Mouse (Mus musculus) small intestine, adult 2 months (tissue): ENCODE data around the gene Samd10. TPM values are rescaled to one million over a fixed set of nuclear protein-coding genes. Genes with fewer than 3 reads are reported as not detected.

ENCODE experiments used
- H3K27ac ChIP-seq: fragments of 200-500 bp; 2 replicates; pipeline ENCODE4 v1.5.1; 2012; ENCODE audit warnings: low read depth, low read length, control low read depth, inconsistent platforms; ENCODE audit not compliant: insufficient read depth
- H3K27me3 ChIP-seq: fragments of 200-500 bp; 2 replicates; pipeline ENCODE4 v1.6.1; 2012; ENCODE audit warnings: mild to moderate bottlenecking, moderate library complexity, low read length, inconsistent platforms; ENCODE audit not compliant: control insufficient read depth, insufficient read depth
- H3K36me3 ChIP-seq: fragments of 200-500 bp; 2 replicates; pipeline ENCODE4 v1.6.1; 2012; ENCODE audit warnings: mild to moderate bottlenecking, low read length, control low read depth, inconsistent platforms; ENCODE audit not compliant: control insufficient read depth, insufficient read depth
- H3K4me1 ChIP-seq: fragments of 200-500 bp; 2 replicates; pipeline ENCODE4 v1.6.1; 2012; ENCODE audit warnings: low read length, inconsistent platforms, mixed read lengths; ENCODE audit not compliant: control insufficient read depth, insufficient read depth, insufficient read length
- H3K4me3 ChIP-seq: fragments of 200-500 bp; 2 replicates; pipeline ENCODE4 v1.5.1; 2012; ENCODE audit warnings: low read depth, mild to moderate bottlenecking, control low read depth, inconsistent platforms, low read length, moderate library complexity
- CTCF ChIP-seq: fragments of 200-500 bp; IDR thresholded peaks from 2 replicates; pipeline ENCODE4 v1.5.1; 2012; ENCODE audit warnings: low read depth, mild to moderate bottlenecking, control low read depth, inconsistent platforms, low read length, moderate library complexity, mixed read lengths; ENCODE audit not compliant: insufficient replicate concordance, insufficient read length; ENCODE audit errors: extremely low read depth
- POLR2A ChIP-seq: fragments of 200-500 bp; IDR thresholded peaks from 2 replicates; pipeline ENCODE4 v1.6.1; 2012; ENCODE audit warnings: low read depth, mild to moderate bottlenecking, control low read depth, inconsistent platforms, low read length, moderate library complexity
- WGBS: fragments of 180-500 bp; shearing (Covaris S2); methylation state at CpG from one replicate; pipeline ENCODE4 v1.1.7; 2018; 5-methylcytosine and 5-hydroxymethylcytosine counted together
- polyA plus RNA-seq: library from polyadenylated mRNA; depleted of rRNA; stranded (reverse); fragments of >200 nt; gene quantifications from 2 replicates; pipeline ENCODE4 v1.2.3, GENCODE M21; 2012

Samd10 gene
- polyA plus RNA-seq, 1 experiment, result 26.0 TPM

DNA sequence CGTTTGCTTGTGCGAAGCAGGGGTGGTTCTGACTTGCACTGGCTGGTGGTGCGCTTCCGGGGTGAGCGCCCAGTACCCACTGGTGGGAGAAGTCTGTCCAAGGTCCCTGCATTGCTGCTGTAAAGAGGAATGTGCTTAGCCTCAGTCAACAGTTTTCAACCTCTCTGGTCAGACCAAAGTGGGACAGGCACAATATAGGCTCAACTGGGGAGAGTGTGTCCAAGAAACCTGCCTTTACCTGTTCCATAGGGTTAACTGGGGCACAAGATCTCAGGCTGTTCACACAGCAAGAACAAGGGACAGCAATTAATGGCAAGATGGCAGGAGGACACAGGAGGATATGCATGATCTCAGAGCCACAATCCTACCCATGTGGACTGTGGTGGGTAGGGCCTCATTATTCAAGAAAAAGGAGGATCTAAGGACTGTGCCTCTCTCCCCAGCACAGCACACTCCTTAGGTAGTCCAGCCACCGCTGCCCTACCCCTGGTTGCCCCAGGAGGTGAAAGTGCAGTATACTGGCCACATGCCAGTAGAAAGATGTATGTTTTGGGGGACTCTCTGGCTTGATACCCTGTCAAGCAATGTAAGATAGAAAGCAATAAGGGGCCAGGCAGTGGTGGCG lies 24.0 kb downstream of the Samd10 start:
- Histone ChIP-seq H3K27ac (no peak overlapping the region), H3K4me3 (no peak overlapping the region), H3K27me3 (no peaks in the 10 kb centered on the region), H3K36me3 (peaks cover 25% of the 10 kb centered on the region), H3K4me1 (peaks cover 4% of the 10 kb centered on the region; the same call in 1 of the 2 replicates)
- TF ChIP-seq POLR2A (no peak), CTCF (no peak)
- WGBS, result 93% methylated on average over 7 of the region's 7 CpGs

DNA sequence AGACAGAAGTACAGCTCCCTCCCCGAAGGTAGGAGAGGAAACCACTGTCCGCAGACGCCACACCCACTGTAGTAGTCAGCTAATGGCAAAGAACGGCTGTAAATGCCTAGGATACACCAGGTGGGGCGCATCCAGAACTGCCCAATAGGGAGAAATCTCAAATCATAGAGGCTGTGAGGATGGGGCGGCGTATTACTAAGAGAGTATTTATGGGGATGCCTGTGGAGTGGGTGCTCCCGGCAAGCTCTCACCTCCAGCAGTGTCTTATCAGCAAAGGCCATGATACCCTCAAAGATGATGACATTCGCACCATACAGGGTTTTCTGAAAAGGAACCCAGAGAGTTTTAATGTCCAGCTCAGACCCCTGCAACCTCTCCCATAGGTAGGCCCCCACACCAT lies 25.1 kb downstream of the Samd10 start:
- H3K4me3 ChIP-seq, result no peak overlapping the region
- 88% methylated on average over 9 of the region's 9 CpGs for WGBS
- peaks cover 29% of the 10 kb centered on the region for H3K36me3 ChIP-seq
- no peaks in the 10 kb centered on the region for H3K4me1 ChIP-seq
- H3K27ac ChIP-seq, result no peak overlapping the region
- H3K27me3 ChIP-seq, result no peaks in the 10 kb centered on the region
- TF ChIP-seq CTCF (no peak), POLR2A (no peak)

DNA sequence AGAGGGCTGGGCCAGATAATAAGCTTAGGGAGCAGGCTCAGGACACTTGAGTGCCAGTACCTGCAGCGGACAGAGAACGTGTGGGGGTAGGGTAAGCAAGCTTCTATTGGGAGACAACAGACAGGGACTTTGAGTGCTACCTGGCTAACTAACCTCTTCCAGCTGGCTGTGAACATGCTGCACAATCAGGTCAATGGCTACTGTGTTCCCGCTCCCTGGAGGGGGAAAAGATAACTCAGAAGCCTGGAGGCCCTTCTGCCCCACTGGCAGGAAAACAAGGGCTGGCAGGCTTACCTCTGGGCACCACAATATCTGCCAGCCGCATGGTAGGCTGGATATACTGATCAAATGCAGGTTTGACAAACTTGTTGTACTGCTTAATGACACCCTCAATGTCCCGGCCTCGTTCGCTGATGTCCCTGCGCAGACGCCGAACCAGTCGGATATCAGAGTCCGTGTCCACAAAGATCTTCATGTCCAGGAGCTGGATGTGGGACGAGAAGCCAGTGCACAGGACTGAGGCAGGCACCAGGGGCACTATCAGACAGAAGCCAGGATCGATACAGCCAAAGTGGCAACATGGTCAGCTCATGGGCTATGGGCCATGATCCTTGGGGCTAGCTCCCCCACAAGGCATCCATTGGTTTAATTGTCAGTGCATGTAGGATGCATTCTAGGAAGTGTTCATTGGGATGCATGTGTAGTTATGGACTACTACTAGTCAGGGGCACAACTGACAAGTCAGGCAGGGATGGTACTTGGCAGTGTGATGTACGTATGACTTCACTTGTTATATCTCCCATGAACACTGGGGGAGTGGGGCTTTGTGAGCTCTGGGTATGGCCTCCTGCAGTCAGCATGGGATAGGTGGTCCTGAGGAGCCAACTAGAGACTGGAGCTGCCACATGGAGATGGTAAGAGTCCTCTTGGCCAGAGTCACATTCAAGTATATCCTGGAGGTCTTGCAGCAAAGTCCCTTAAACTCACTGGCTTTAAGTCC lies 25.8 kb downstream of the Samd10 start:
- Histone ChIP-seq H3K27me3 (no peaks in the 10 kb centered on the region), H3K36me3 (peaks cover 29% of the 10 kb centered on the region), H3K4me3 (no peak overlapping the region), H3K27ac (no peak overlapping the region), H3K4me1 (no peaks in the 10 kb centered on the region)
- 95% methylated on average over 15 of the region's 15 CpGs for WGBS
- no peak for TF ChIP-seq POLR2A
- no peak for TF ChIP-seq CTCF

DNA sequence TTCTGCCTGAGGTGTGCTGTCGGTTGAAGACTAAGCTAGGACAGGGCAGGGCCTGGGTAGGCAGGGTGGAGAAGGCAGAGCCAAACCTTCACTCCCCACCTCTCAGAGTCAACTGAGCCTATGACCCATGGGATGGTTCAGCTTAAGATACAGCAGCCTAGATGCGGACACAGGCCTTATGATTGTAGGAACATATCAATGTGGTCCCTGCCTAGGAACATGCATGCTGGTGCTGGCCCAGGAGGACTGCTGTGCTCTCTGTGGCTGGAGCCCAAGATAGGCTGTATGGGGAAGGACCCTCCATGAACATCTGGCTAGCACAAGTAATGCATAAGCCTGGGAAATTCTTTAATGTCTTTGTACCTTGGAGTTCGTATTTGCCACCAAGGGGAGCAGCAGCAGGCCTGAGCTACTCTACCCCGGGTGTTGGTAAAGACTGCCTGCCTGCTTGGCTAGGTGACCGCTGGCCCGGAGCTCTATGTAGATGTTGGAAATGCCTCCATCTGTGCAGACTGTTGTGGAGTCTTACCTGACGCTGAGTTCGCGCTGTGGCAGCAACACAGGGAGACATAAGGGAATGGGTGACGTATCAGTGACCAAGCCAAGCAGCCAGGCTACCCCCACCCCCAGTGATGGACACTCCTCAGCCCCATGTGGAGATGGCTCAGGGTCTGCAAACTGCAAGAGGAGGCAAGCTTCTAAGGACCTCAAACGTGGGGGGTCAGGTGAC lies 26.9 kb downstream of the Samd10 start:
- H3K4me3 ChIP-seq, result no peak overlapping the region
- no peaks in the 10 kb centered on the region for H3K4me1 ChIP-seq
- WGBS, result 94% methylated on average over 11 of the region's 11 CpGs
- H3K27me3 ChIP-seq, result no peaks in the 10 kb centered on the region
- H3K36me3 ChIP-seq, result peaks cover 29% of the 10 kb centered on the region
- TF ChIP-seq POLR2A (no peak), CTCF (no peak)
- H3K27ac ChIP-seq, result no peak overlapping the region

DNA sequence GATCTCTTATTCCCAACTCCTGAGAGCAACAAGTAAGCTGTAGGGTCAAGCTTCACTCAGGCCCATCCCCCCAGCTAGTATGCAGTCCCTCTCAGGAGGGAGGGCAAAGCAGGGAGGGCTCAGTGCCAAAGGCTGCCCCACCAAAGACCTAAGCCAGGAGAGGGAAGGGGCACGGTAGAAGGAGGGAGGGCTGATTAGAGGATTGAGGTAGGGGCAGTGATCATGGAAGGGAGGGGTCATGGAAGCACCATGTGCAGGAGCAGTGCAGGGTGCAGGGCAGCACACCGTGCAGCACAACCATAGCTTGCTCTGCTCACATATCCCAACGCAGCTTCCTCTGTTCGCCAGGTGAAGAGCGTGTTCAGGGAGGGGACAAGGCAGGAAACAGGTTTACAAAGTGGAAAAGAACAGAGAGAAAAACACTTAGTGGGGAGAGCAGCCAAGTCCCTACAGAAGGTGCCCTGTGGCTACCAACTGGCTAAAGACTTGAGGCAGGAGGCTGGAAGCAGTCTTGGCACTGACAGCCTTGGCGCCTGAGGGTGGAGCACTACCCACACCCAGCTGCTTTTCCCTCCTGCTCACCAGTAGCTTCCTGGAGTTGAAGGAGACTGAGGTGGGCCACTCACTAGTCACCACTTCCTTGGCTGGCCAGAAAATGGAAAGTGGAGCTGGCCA lies 28.0 kb downstream of the Samd10 start:
- Histone ChIP-seq H3K4me1 (no peaks in the 10 kb centered on the region), H3K27me3 (no peaks in the 10 kb centered on the region), H3K27ac (no peak overlapping the region), H3K4me3 (no peak overlapping the region), H3K36me3 (peaks cover 29% of the 10 kb centered on the region)
- TF ChIP-seq CTCF (no peak), POLR2A (no peak)
- 65% methylated on average over 6 of the region's 6 CpGs for WGBS

DNA sequence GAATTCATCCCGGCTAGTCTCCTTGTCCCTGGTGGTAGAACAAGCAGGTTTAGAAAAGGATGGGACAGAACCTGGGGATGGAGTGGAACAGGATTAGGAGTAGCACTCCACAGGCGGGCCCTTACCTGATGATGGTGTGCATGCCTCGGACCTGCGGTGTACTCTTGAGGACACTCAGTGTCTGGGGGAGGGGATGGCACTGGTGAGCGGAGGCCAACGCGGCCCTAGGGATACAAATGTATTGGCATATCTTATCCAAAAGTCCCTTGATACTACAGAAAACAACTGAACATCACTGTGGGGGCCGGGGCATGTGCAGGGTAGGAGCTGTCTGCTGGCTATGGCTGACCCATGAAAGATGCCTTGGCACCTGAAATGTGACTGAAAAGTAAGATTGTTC lies 28.6 kb downstream of the Samd10 start:
- 89% methylated on average over 8 of the region's 8 CpGs for WGBS
- no peaks in the 10 kb centered on the region for H3K4me1 ChIP-seq
- no peaks in the 10 kb centered on the region for H3K27me3 ChIP-seq
- no peak overlapping the region for H3K27ac ChIP-seq
- H3K36me3 ChIP-seq, result peaks cover 29% of the 10 kb centered on the region
- no peak for TF ChIP-seq POLR2A
- no peak for TF ChIP-seq CTCF
- no peak overlapping the region for H3K4me3 ChIP-seq
